Mouse (Mus musculus) forebrain, postnatal 0 days (tissue): ENCODE measurements around the gene Meis1. TPM values are rescaled to one million over a fixed set of nuclear protein-coding genes. Genes with fewer than 3 reads are reported as not detected.
A peak's percentile ranks its signal among the peaks of the same experiment; 100 is the strongest.

Experiments
- ATAC-seq: fragments of 200-750 bp; cut with Nextera tagmentation; 2 replicates; pipeline ENCODE4 v1.8.0; 2017; ENCODE audit warnings: mild to moderate bottlenecking, moderate library complexity
- DNase-seq: peaks from one replicate; pipeline ENCODE4 v3.0.0-alpha.2; 2015
- H3K27ac ChIP-seq: fragments of 300-500 bp; sonication (generic); 2 replicates; pipeline ENCODE4 v1.5.1; 2014; ENCODE audit warnings: low read depth, mild to moderate bottlenecking, antibody characterized with exemption, low read length, moderate library complexity, mixed read lengths
- H3K27me3 ChIP-seq: fragments of 300-500 bp; sonication (generic); 2 replicates; pipeline ENCODE4 v1.6.1; 2014; ENCODE audit warnings: mild to moderate bottlenecking, low read length, mixed read lengths; ENCODE audit not compliant: insufficient read depth
- H3K36me3 ChIP-seq: fragments of 300-500 bp; sonication (generic); 2 replicates; pipeline ENCODE4 v1.6.1; 2014; ENCODE audit warnings: mild to moderate bottlenecking, moderate library complexity; ENCODE audit not compliant: insufficient read depth
- H3K4me1 ChIP-seq: fragments of 300-500 bp; sonication (generic); 2 replicates; pipeline ENCODE4 v1.6.1; 2014; ENCODE audit warnings: antibody characterized with exemption; ENCODE audit not compliant: insufficient read depth
- H3K4me2 ChIP-seq: fragments of 300-500 bp; sonication (generic); 2 replicates; pipeline ENCODE4 v1.6.1; 2014; ENCODE audit warnings: low read depth, mild to moderate bottlenecking, moderate library complexity
- H3K4me3 ChIP-seq: fragments of 300-500 bp; sonication (generic); 2 replicates; pipeline ENCODE4 v1.5.1; 2014; ENCODE audit warnings: low read depth, low read length, mixed read lengths
- H3K9ac ChIP-seq: fragments of 300-500 bp; sonication (generic); 2 replicates; pipeline ENCODE4 v1.6.1; 2014; ENCODE audit warnings: mild to moderate bottlenecking
- H3K9me3 ChIP-seq: fragments of 300-500 bp; sonication (generic); 2 replicates; pipeline ENCODE4 v1.6.1; 2016; ENCODE audit warnings: low read length
- CTCF ChIP-seq: sonication (generic); IDR thresholded peaks from 2 replicates; pipeline ENCODE4 v1.5.1; 2016; ENCODE audit warnings: antibody characterized with exemption, control low read depth, low read depth
- WGBS: fragments of 180-500 bp; shearing (Covaris S2); extraction: QIAGEN DNeasy Blood & Tissue Kit; methylation state at CpG from one replicate; pipeline ENCODE4 v1.1.7; 2014; 5-methylcytosine and 5-hydroxymethylcytosine counted together
- polyA plus RNA-seq: library from polyadenylated mRNA; unstranded; fragments of >200 nt; fragmentation: Nextera tagmentation; extraction: Ambion mirVana; gene quantifications from 2 replicates; pipeline ENCODE4 v1.2.1, GENCODE M21; 2015
- total RNA-seq: library from RNA; depleted of rRNA; stranded (reverse); fragments of >200 nt; gene quantifications from 2 replicates; pipeline ENCODE4 v1.2.3, GENCODE M21; 2014

Gene Meis1
- total and polyA plus RNA-seq, 2 experiments from 2014 or later = 12.5 to 16.9 TPM

GRCm38 (mm10) chr11:19017719-19018413 lies 919 bp downstream of the Meis1 start:
- ATAC-seq (no peak), DNase-seq (no peak)
- peaks cover 7% of the 10 kb centered on the region; the same call in 1 of the 2 replicates for H3K4me1 ChIP-seq
- H3K9ac ChIP-seq = peak overlapping the region; percentile 67
- peak overlapping the region; percentile 56 for H3K4me3 ChIP-seq
- peak overlapping the region; percentile 91 for H3K4me2 ChIP-seq
- H3K36me3 ChIP-seq = no peaks in the 10 kb centered on the region
- H3K9me3 ChIP-seq = no peaks in the 10 kb centered on the region
- WGBS = 5% methylated on average over 14 of the region's 14 CpGs
- H3K27ac ChIP-seq = peak overlapping the region; percentile 42; the same call in 1 of the 2 replicates
- TF ChIP-seq CTCF = no peak
- peaks cover 27% of the 10 kb centered on the region for H3K27me3 ChIP-seq

GRCm38 (mm10) chr11:19017262-19017661 lies 1.5 kb downstream of the Meis1 start:
- H3K9me3 ChIP-seq = no peaks in the 10 kb centered on the region
- H3K9ac ChIP-seq = peak overlapping the region; percentile 35; the same call in 1 of the 2 replicates
- H3K4me1 ChIP-seq = peaks cover 7% of the 10 kb centered on the region; the same call in 1 of the 2 replicates
- peak overlapping the region; percentile 91 for H3K4me2 ChIP-seq
- no peaks in the 10 kb centered on the region for H3K36me3 ChIP-seq
- peaks cover 23% of the 10 kb centered on the region for H3K27me3 ChIP-seq
- H3K27ac ChIP-seq = no peak overlapping the region
- 4% methylated on average over 1 of the region's 1 CpGs for WGBS
- no peak for DNase-seq
- no peak for TF ChIP-seq CTCF
- peak overlapping the region; percentile 56 for H3K4me3 ChIP-seq
- ATAC-seq = no peak

GRCm38 (mm10) chr11:19016481-19017220 lies 2.1 kb downstream of the Meis1 start:
- WGBS = 9% methylated on average over 10 of the region's 10 CpGs
- no peak for DNase-seq

GRCm38 (mm10) chr11:19015731-19016461 lies 2.9 kb downstream of the Meis1 start:
- Histone ChIP-seq H3K9me3 (no peaks in the 10 kb centered on the region), H3K27me3 (peaks cover 11% of the 10 kb centered on the region), H3K4me2 (peak overlapping the region; percentile 91), H3K4me1 (peaks cover 7% of the 10 kb centered on the region; the same call in 1 of the 2 replicates), H3K36me3 (no peaks in the 10 kb centered on the region), H3K27ac (no peak overlapping the region), H3K9ac (peak overlapping the region; percentile 35), H3K4me3 (peak overlapping the region; percentile 56)
- no peak for ATAC-seq
- no peak for TF ChIP-seq CTCF
- WGBS = 11% methylated on average over 37 of the region's 37 CpGs
- DNase-seq = no peak

More at GRCm38 (mm10) chr11:19016481-19017220, 2.1 kb downstream of the Meis1 start:
- H3K4me1 ChIP-seq = peaks cover 7% of the 10 kb centered on the region; the same call in 1 of the 2 replicates
- H3K9ac ChIP-seq = peak overlapping the region; percentile 35
- H3K27ac ChIP-seq = no peak overlapping the region
- no peaks in the 10 kb centered on the region for H3K9me3 ChIP-seq
- H3K36me3 ChIP-seq = no peaks in the 10 kb centered on the region
- peaks cover 18% of the 10 kb centered on the region for H3K27me3 ChIP-seq
- H3K4me2 ChIP-seq = peak overlapping the region; percentile 91
- no peak for TF ChIP-seq CTCF
- ATAC-seq = no peak
- peak overlapping the region; percentile 56 for H3K4me3 ChIP-seq

DNA sequence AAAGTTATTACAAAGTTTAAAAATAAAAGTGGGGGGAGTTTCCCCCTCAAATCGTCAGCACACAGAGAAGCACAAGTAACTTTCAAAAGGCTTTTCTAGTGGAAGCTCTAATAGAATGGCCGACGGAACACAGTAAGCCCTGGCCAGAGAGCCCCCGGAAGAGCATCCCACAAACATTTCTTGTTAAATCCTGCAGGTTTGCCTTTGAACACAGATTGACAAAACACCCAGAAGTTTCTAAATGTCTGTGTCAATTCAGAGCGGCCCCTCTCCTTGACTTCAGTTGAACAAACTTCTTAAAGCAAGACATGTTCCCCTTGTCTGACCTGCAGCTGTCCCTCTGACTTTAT lies 3.4 kb downstream of the Meis1 start:
- DNase-seq = no peak
- no peak for ATAC-seq
- WGBS = 15% methylated on average over 5 of the region's 5 CpGs

DNA sequence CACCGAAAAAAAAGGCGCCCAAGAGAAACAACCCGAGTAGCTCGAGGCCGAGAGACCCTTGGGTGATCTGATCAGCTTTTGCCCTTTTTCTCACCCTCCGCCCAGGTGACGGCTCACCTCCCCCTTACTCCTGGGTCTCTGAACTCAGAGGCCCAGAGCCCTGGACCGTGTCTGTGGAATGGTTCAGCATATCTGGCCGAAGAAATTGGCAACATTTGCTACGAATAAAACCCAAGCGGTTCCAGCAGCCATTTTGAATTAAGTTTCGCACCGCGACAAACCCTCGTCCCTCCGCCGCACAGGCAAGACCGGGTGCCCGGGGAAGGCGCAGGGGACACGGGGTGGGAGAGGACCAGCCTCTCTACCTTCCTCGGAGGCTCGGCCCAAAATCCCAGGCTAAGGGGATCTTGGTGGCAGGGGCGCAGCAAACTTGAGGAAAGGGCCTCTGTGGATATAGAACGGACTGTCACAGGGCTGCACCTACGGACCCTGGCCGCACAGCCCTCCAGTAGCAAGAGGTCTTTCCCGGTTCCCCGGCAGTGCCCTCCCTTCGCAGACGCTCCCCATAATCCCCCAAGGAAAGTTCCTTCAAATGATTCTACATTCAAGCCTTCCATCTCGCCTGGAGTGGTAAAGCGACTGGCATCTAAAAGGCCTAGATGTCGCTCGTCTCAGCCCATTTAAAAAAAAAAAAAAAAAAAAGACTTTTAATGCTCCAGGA lies 4.2 kb downstream of the Meis1 start:
- H3K27ac ChIP-seq = no peak overlapping the region
- no peaks in the 10 kb centered on the region for H3K9me3 ChIP-seq
- peak overlapping the region; percentile 91 for H3K4me2 ChIP-seq
- peaks cover 7% of the 10 kb centered on the region; the same call in 1 of the 2 replicates for H3K4me1 ChIP-seq
- peaks cover 8% of the 10 kb centered on the region for H3K27me3 ChIP-seq
- H3K9ac ChIP-seq = peak overlapping the region; percentile 35
- ATAC-seq (no peak), DNase-seq (no peak)
- H3K4me3 ChIP-seq = peak overlapping the region; percentile 56
- 12% methylated on average over 35 of the region's 35 CpGs for WGBS
- TF ChIP-seq CTCF = no peak
- H3K36me3 ChIP-seq = no peaks in the 10 kb centered on the region

More for the DNA sequence above, 3.4 kb downstream of the Meis1 start:
- Histone ChIP-seq H3K4me3 (peak overlapping the region; percentile 56), H3K9ac (peak overlapping the region; percentile 35), H3K4me2 (peak overlapping the region; percentile 91), H3K36me3 (no peaks in the 10 kb centered on the region), H3K27me3 (peaks cover 8% of the 10 kb centered on the region), H3K4me1 (peaks cover 7% of the 10 kb centered on the region; the same call in 1 of the 2 replicates), H3K27ac (no peak overlapping the region), H3K9me3 (no peaks in the 10 kb centered on the region)
- TF ChIP-seq CTCF = no peak
